Mouse (Mus musculus) stomach, embryonic 15.5 days (tissue): ENCODE data around the gene Mitf. TPM values are rescaled to one million over a fixed set of nuclear protein-coding genes. Genes with fewer than 3 reads are reported as not detected.

Experiments used
- ATAC-seq: fragments of 200-750 bp; cut with Nextera tagmentation; 2 replicates; pipeline ENCODE4 v1.8.0; 2017; ENCODE audit warnings: low read depth, moderate number of reproducible peaks, moderate TSS enrichment; ENCODE audit not compliant: insufficient read depth, low FRiP score
- H3K27ac ChIP-seq: fragments of 300-500 bp; sonication (generic); 2 replicates; pipeline ENCODE4 v1.5.1; 2015; ENCODE audit warnings: mild to moderate bottlenecking, inconsistent platforms
- H3K27me3 ChIP-seq: fragments of 300-500 bp; sonication (generic); replicated peaks from 2 replicates; pipeline ENCODE4 v1.6.1; 2015; ENCODE audit warnings: inconsistent platforms
- H3K36me3 ChIP-seq: fragments of 300-500 bp; sonication (generic); 2 replicates; pipeline ENCODE4 v1.6.1; 2015; ENCODE audit warnings: inconsistent platforms
- H3K4me1 ChIP-seq: fragments of 300-500 bp; sonication (generic); 2 replicates; pipeline ENCODE4 v1.6.1; 2015; ENCODE audit warnings: inconsistent platforms
- H3K4me2 ChIP-seq: fragments of 300-500 bp; sonication (generic); 2 replicates; pipeline ENCODE4 v1.6.1; 2015; ENCODE audit warnings: mild to moderate bottlenecking, inconsistent platforms
- H3K4me3 ChIP-seq: fragments of 300-500 bp; sonication (generic); replicated peaks from 2 replicates; pipeline ENCODE4 v1.5.1; 2015; ENCODE audit warnings: inconsistent platforms
- H3K9ac ChIP-seq: fragments of 300-500 bp; sonication (generic); 2 replicates; pipeline ENCODE4 v1.6.1; 2015; ENCODE audit warnings: inconsistent platforms
- H3K9me3 ChIP-seq: fragments of 300-500 bp; sonication (generic); 2 replicates; pipeline ENCODE4 v1.6.1; 2016; ENCODE audit warnings: inconsistent platforms
- WGBS: fragments of 180-500 bp; shearing (Covaris S2); methylation state at CpG from one replicate; pipeline ENCODE4 v1.1.7; 2015; 5-methylcytosine and 5-hydroxymethylcytosine counted together
- polyA plus RNA-seq: library from polyadenylated mRNA; unstranded; fragments of >200 nt; fragmentation: Nextera tagmentation; extraction: Ambion mirVana; gene quantifications from 2 replicates; pipeline ENCODE4 v1.2.1, GENCODE M21; 2015

The Mitf gene
- polyA plus RNA-seq, 1 experiment from 2014 or later: 2.0 TPM

DNA sequence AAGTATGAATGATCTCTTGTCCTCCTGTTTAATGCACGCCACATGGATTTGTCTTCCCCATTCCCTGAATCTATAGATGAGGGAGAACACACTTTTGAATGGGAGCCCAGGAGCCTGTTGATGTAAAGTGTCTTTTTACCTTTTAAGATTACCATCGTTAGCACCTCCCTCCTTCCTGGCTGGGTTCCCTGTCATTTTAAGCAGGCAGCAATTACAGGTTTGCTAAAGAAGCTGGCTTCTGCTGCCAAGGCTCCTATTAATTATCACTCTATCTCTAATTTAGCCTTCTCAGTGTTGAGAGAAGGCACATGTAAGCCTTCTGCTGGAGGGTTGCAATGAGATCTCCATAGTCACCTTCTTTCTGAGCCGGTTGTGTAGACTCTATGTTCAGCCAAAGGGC lies 21.2 kb downstream of the Mitf start:
- no peak overlapping the region for H3K4me2 ChIP-seq
- WGBS: 68% methylated on average over 3 of the region's 3 CpGs
- H3K4me3 ChIP-seq: no peak overlapping the region
- no peaks in the 10 kb centered on the region for H3K36me3 ChIP-seq
- ATAC-seq: no peak
- H3K9ac ChIP-seq: no peak overlapping the region
- H3K4me1 ChIP-seq: no peaks in the 10 kb centered on the region
- H3K27me3 ChIP-seq: no peaks in the 10 kb centered on the region
- no peaks in the 10 kb centered on the region for H3K9me3 ChIP-seq
- no peak overlapping the region for H3K27ac ChIP-seq

DNA sequence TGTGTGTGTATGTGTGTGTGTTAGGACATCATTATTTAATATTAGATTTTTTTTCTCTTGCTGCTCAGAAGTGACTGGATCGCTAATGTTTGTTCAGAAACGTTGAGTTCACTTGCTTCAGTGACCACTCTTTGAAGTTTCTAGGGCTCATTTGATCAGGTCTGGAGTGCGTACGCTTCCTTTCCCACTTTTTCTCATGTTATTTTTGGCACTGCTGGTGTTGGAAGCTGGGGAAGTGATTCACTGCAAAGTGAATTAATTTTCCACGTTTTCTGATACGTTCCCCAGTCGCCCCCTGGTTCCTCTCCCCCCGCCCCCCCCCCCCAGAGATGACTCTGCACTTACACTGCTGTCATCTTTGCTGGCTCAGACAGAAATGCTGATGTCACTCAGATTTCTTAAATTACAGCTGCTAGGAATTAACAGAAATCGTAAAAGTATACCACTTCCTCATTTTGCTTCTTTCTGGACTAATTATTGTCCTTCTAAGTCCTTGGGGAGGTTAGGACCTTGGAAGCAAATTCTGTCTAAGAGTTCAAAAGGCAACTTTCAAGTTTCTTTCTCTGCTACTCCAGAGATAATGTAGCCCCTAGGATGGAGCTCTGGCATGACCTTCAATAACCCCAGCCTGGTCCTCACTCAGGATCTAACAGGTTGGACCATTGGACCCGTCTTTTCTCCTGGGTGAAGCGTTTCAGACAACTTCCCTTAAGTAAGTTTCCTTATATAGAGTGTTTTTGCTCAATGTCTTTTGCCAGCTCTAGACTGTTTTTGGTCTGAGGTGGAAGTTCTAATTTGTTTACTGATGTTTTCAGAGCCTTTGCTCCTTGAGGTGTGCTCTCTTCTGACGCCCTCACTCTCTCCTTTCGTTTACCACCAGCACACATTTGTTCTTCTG lies 22.2 kb downstream of the Mitf start:
- Histone ChIP-seq H3K4me2 (no peak overlapping the region), H3K4me3 (no peak overlapping the region), H3K27me3 (no peaks in the 10 kb centered on the region), H3K9me3 (no peaks in the 10 kb centered on the region), H3K4me1 (no peaks in the 10 kb centered on the region), H3K36me3 (no peaks in the 10 kb centered on the region), H3K27ac (no peak overlapping the region), H3K9ac (no peak overlapping the region)
- ATAC-seq: no peak
- WGBS: 62% methylated on average over 13 of the region's 13 CpGs

DNA sequence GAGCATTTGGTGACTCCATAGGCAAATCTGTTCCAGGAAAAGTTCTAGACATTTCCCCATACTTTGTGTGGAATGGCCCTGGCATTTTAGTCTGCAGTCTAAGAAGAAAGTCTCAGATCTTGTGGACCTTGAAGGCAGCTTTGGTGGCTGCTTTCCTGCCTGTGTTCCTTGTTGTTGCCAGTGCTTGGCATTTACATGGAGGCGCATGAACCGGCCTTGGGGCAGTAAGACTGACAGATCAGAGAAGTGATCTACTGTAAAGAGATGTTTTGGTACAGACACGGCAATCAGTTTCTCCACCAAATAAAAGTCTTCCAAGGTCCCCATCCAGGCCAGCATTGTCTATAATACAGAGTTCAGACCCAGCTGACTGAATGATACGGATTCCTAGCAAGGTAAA lies 25.6 kb downstream of the Mitf start:
- Histone ChIP-seq H3K4me1 (no peaks in the 10 kb centered on the region), H3K36me3 (no peaks in the 10 kb centered on the region), H3K9ac (no peak overlapping the region), H3K27ac (no peak overlapping the region), H3K4me3 (no peak overlapping the region), H3K4me2 (no peak overlapping the region), H3K9me3 (no peaks in the 10 kb centered on the region), H3K27me3 (no peaks in the 10 kb centered on the region)
- 92% methylated on average over 4 of the region's 4 CpGs for WGBS
- ATAC-seq: no peak

DNA sequence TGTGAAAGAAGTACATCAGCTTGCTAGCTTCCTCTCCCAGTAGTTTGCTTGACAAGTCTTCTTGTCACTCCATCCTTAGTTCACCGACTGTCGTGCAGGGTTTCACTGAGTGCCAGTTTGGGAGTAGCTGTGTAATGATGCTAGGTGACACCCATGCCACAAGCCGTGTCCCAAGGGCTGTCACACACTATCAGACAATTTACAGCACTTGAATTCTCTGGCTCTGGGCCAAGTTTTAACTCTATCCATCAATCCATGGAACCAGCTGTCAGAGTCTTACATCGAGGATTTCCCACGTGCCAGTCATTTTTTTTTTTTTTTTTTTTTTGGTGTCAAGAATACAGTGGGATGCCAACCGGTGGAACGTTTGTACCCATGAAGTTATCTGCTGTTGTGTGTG lies 29.3 kb downstream of the Mitf start:
- Histone ChIP-seq H3K27ac (no peak overlapping the region), H3K9ac (no peak overlapping the region), H3K4me2 (no peak overlapping the region), H3K4me1 (no peaks in the 10 kb centered on the region), H3K36me3 (no peaks in the 10 kb centered on the region), H3K27me3 (no peaks in the 10 kb centered on the region), H3K9me3 (no peaks in the 10 kb centered on the region), H3K4me3 (no peak overlapping the region)
- 74% methylated on average over 7 of the region's 7 CpGs for WGBS
- no peak for ATAC-seq

DNA sequence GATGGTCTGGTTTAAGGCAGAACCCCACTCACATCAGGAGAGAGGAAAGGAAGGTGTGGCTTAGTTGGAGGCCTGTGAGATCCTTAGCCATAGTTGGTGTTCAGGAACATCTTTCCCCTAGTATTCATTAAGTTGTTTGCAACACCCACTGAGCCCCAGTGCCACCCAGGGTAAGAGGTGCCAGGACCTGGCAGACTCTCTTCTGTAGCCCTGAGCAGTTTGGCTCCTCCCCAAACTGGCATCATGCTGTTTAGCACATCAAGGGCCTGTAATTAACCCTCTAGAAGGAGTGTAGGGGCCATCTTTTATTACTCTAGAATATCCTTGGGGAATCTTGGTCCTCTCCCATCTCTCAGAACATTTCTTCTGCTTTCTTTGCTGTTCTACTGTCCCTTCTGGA lies 30.9 kb downstream of the Mitf start:
- H3K27ac ChIP-seq: no peak overlapping the region
- no peaks in the 10 kb centered on the region for H3K9me3 ChIP-seq
- no peaks in the 10 kb centered on the region for H3K36me3 ChIP-seq
- no peak for ATAC-seq
- no peak overlapping the region for H3K9ac ChIP-seq
- H3K4me1 ChIP-seq: no peaks in the 10 kb centered on the region
- H3K4me2 ChIP-seq: no peak overlapping the region
- no peak overlapping the region for H3K4me3 ChIP-seq
- H3K27me3 ChIP-seq: no peaks in the 10 kb centered on the region

DNA sequence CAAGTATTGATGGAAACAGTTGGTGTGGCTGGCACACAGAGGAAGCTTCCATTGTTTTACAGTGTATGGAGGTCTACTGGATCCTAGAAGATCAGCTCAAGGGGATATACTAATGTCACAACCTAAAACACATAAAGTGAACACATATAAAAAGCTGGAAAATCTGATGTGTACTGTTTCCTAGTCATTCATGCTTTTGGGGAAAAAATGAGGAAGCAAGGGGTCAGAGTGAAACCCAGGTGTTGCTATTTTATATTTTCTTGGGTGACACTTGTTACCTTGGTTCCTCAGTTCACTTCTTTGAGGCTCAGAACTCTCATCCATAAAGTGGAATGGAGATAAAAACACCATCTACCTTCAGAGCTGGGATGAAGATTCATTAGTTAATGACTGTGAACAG lies 32.7 kb downstream of the Mitf start:
- Histone ChIP-seq H3K36me3 (no peaks in the 10 kb centered on the region), H3K4me1 (no peaks in the 10 kb centered on the region), H3K4me3 (no peak overlapping the region), H3K4me2 (no peak overlapping the region), H3K27ac (no peak overlapping the region), H3K9ac (no peak overlapping the region), H3K27me3 (no peaks in the 10 kb centered on the region), H3K9me3 (no peaks in the 10 kb centered on the region)
- ATAC-seq: no peak

DNA sequence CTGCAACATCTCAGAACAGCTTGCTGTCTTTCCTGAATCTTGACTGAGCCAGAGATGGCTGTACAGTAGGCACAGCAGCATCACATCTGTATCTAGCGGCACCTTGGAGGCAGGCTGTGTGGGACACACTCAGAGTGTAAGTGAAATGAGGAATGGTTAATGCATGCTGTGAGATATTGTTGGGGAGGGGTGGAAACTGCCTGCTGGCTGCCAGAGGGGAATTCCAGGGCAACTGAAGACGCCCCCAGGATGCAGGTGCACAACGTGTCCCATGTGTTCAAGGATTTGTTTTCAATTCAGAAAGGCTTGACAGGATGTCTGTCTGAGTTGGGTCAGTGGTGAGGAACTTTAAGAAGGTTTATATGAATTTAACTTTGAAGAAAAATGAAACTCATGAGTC lies 37.3 kb downstream of the Mitf start:
- H3K4me1 ChIP-seq: no peaks in the 10 kb centered on the region
- WGBS: 67% methylated on average over 3 of the region's 3 CpGs
- H3K9ac ChIP-seq: no peak overlapping the region
- no peak overlapping the region for H3K27ac ChIP-seq
- no peak overlapping the region for H3K4me3 ChIP-seq
- H3K4me2 ChIP-seq: no peak overlapping the region
- H3K9me3 ChIP-seq: no peaks in the 10 kb centered on the region
- no peak for ATAC-seq
- no peaks in the 10 kb centered on the region for H3K27me3 ChIP-seq
- no peaks in the 10 kb centered on the region for H3K36me3 ChIP-seq

DNA sequence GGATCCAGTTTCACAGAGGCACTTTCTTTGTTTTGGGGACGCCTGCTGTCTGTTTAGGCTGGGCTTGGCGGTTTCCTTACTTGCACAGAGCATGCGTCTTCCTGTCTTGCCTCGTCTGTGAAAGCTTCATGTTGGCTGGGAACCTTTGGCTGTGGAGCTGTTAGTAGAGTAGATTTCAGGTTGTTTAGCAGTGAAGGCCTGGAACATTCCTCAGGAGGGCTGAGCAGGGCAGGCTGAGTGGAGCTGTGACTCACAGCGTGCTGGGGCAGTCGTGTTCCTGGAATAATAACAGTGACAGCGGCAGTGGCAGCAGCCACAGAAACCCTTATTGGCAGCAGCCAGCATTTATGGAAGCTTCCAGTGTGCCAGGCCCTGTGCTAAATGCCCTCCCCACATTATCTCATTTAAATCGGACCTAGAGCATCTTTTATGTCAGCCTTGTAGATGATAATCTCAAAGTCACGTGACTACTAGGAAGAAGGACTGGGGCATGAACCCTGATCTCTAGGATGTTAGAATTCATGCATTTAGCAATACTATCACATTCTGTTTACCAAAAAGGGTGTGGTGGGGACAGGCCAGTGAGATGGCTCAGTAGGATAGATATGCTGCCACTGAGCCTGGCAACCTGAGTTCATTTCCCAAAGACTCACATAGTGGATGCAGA lies 41.5 kb downstream of the Mitf start:
- Histone ChIP-seq H3K4me2 (no peak overlapping the region), H3K36me3 (no peaks in the 10 kb centered on the region), H3K27ac (no peak overlapping the region), H3K27me3 (no peaks in the 10 kb centered on the region), H3K4me3 (no peak overlapping the region), H3K4me1 (no peaks in the 10 kb centered on the region), H3K9me3 (no peaks in the 10 kb centered on the region), H3K9ac (no peak overlapping the region)
- ATAC-seq: no peak
- WGBS: 53% methylated on average over 9 of the region's 9 CpGs

DNA sequence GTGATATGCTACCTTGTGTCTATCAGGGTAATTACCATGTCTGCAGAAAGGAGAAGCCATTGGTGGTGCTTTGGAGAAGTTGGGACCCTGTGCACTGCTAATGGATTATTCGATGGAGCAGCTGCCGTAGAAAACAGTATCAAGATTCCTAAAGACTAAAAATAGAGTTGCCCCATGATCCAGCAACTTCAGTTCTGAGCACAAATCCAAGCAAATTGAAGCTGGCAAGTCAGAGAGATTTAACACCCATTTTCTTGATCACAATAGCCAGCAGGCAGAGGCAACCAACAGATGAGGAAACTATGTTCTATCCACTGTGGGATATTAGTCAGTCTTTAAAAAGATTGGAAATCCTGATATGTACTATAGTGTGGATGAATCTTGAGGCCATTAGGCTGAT lies 47.4 kb downstream of the Mitf start:
- H3K9me3 ChIP-seq: no peaks in the 10 kb centered on the region
- 91% methylated on average over 2 of the region's 2 CpGs for WGBS
- no peak overlapping the region for H3K9ac ChIP-seq
- H3K4me2 ChIP-seq: no peak overlapping the region
- H3K27me3 ChIP-seq: no peaks in the 10 kb centered on the region
- no peaks in the 10 kb centered on the region for H3K36me3 ChIP-seq
- no peak for ATAC-seq
- no peak overlapping the region for H3K4me3 ChIP-seq
- H3K4me1 ChIP-seq: no peaks in the 10 kb centered on the region
- H3K27ac ChIP-seq: no peak overlapping the region

DNA sequence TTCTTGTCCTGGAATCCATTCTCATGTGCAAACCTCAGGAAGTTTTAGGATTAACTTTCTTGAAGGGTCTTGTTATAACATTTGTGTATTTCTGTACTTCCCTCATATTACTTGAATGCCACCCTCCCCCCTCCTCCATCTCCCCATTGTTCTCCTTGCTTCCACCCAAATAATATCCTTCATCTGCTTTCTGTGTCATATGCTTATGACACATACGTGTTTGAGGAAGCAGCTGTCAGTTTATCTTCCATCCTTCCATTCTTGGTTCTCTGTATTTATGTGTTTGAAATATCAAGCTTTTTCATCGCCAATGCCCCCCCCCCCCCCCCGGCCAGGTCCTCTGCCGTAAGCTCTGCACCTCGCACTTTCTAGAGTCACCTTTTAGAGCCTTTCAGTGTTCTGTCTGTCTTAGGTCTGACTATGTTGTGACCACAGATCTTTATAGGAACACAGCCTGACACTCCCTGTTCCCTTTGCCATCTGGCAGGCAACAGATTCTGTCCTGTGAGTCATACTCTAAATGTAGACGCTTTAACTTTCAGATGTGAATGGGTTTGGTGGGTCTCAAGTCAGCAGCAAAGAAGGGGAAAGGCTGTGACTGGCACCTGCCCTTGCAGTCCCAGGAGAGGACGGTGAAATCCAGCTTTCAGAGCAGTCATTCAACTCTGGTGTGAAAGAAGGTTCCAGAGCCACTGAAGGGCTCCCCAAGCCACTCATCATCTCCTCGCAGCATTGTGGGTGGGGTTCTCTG lies 48.7 kb downstream of the Mitf start:
- Histone ChIP-seq H3K4me1 (no peaks in the 10 kb centered on the region), H3K9me3 (no peaks in the 10 kb centered on the region), H3K4me3 (no peak overlapping the region), H3K9ac (no peak overlapping the region), H3K4me2 (no peak overlapping the region), H3K27ac (no peak overlapping the region), H3K27me3 (no peaks in the 10 kb centered on the region), H3K36me3 (no peaks in the 10 kb centered on the region)
- WGBS: 79% methylated on average over 8 of the region's 8 CpGs
- ATAC-seq: no peak

DNA sequence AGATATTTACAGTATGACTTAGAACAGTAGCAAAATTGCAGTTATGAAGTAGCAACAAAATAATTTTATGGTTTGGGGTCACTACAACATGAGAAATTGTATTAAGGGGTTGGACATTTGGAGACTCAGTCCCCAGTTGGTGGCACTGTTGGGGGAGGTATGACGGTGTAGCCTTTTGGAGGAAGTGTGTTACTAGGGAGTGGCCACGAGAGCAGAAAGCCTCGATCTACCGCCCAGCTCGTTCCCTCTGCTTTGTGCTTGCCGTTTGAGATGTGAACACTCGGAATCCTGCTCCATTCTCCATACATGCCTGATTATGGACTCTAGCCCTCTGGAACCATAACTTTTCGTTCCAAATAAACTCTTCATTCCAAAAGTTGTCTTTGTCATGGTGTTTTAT lies 49.6 kb downstream of the Mitf start:
- Histone ChIP-seq H3K4me3 (no peak overlapping the region), H3K4me1 (no peaks in the 10 kb centered on the region), H3K9ac (no peak overlapping the region), H3K27me3 (no peaks in the 10 kb centered on the region), H3K36me3 (no peaks in the 10 kb centered on the region), H3K4me2 (no peak overlapping the region), H3K27ac (no peak overlapping the region), H3K9me3 (no peaks in the 10 kb centered on the region)
- ATAC-seq: no peak
- WGBS: 78% methylated on average over 8 of the region's 8 CpGs

DNA sequence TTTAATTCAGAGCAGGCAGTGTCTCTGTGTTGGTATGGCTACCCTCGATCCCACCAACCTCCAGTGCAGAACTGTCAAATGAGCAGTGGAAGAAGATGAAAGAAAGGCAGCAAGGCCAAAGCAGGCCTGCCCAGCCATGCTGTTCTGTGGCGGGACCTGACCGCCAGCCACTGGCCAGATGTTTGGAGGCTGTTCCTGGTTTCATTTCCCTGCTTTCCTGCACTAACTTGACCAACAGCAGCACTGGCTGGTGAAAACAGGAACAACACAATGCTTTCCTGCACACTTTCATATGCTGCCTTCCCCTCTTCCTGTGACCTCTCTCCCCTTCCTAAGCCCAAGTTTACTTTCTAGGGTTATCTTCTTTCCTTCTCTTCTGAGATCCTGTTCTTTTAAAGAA lies 50.8 kb downstream of the Mitf start:
- Histone ChIP-seq H3K4me1 (no peaks in the 10 kb centered on the region), H3K36me3 (no peaks in the 10 kb centered on the region), H3K9me3 (no peaks in the 10 kb centered on the region), H3K9ac (no peak overlapping the region), H3K4me3 (no peak overlapping the region), H3K27me3 (no peaks in the 10 kb centered on the region), H3K4me2 (no peak overlapping the region), H3K27ac (no peak overlapping the region)
- ATAC-seq: no peak
- 66% methylated on average over 3 of the region's 3 CpGs for WGBS
